Mouse (Mus musculus) left cerebral cortex, adult 11 months (tissue): ENCODE data around the gene Anp32a.
A peak's percentile ranks its signal among the peaks of the same experiment; 100 is the strongest.

Source experiments
- DNase-seq: peaks from one replicate; pipeline ENCODE4 v3.0.0; 2022; ENCODE audit warnings: low spot score

Anp32a gene

GRCm38 (mm10) chr9:62369172-62369571 is 28.1 kb downstream of the Anp32a start:
- DNase-seq: no peak

DNA sequence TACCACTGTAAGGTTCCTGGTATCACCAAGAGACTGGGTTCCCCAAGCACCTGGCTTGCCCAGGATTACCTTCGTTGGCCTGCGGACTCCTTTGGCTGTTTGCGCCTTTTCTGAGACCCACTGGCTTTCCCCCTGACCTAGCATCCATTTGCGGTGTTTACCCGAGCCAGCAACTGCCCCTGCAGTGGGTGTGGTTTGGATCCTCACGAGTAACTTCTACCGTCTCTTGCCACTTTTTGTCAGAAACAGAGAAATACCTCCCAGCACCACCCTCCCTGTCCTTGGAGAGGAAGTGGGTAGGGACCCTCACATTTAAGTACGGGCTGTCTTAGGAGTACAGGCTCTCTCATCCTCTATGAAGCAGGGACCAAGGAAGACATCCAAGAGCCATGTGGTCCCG is 29.1 kb downstream of the Anp32a start:
- no peak for DNase-seq

GRCm38 (mm10) chr9:62370648-62371280 is 29.7 kb downstream of the Anp32a start:
- no peak for DNase-seq

GRCm38 (mm10) chr9:62371745-62372555 is 30.9 kb downstream of the Anp32a start:
- DNase-seq: no peak

DNA sequence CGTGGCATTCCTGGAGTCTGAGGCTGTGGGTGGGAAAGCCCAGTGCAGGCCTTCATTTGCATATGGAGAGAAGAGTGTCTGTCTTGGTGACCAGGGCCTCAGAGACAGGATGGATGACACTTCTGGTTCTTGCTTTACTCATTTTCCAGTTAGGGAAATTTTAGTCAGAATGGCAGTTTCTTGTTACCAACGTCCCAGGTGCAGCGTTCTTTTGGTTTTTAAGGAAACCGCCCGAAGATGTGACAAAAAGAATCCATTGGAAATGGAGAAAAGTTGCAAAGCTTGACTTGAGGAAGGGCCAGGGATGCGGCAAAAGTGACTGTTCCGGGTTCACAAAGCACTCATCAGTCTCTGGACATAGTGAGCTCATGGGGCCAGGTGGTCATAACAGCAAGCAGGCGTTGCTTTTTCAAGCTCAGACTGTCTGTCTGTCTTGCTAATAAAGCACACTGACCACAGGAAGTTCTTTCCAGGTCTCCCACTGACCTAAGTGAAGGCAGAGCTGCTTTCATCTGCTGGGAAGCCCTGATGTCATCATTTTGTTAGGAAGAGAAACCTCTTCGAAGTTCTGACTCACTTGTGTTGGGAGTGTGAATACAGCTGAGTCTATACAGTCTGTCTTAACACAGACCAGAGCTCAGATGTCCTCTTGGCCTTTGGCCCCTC is 31.6 kb downstream of the Anp32a start:
- DNase-seq: no peak

DNA sequence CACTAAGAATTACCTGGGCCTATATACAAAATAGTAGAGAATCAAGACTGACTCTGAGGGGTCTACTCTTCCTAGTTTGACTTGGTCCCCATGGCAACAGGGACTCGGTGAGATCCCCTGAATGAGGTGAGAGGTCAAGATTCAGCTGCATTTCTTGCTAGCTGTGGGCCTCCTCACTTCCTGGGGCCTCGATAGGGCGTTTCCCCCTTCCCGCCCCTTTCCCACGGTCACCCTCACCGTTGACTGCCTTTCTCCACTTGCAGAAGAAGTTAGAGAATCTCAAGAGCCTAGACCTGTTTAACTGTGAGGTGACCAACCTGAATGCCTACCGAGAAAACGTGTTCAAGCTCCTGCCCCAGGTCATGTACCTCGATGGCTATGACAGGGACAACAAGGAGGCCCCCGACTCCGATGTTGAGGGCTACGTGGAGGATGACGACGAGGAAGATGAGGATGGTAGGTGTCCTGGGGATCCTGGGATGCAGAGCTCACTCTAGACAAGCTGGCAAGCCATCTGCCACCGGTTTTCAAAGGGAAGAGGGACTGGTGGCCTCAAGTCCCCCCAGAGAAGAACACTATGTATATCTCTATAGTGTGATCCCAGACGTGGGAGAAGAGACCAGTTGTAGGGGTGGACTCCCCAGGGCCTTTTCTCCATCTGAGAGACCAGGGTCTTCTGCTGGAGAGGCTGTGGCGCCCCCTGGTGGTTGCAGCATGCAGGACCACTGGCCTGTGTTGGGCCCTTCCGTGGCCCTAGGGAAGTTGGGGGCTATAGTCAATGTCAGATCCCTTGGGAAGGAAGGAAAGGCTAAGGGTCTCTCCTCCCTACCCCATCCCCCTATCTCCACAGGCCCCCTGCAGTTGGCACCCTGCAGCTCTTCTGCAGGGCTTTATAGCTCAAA is 32.4 kb downstream of the Anp32a start:
- DNase-seq: peak; percentile 56

DNA sequence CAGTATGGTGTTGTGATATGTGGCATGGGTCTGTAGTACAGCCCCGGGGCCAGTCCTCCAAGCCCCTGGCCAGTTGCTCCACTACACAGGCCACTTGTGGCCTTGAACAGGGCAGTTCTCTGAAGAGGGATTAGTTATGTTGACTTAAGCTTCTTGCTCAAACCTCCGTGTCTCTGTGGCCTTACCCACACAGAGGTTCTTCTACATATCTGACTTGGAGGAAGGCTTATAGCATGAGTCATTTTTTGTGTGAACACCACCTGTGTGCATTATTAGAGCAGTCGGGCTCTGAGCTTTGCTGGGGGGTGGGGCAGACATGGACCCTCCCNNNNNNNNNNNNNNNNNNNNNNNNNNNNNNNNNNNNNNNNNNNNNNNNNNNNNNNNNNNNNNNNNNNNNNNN is 33.2 kb downstream of the Anp32a start:
- no peak for DNase-seq

DNA sequence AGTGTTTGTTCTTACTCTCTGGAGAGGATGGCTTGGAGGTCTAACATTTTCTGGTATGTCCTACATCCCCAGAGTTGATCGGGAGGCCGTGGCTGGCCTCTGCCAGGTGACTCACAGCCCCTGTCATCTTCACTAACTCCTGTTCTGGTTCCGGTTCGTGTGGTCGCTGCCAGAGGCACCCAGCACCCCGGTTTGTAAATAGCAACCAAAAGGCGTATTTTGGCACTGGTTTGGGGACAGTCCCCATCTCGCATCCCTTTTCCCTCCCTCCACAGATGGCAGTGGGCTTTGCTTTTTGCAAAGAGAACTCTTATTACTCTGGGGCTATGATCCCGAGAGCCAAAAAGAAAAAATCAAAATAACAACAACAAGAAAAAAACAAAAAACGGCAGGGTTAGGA is 36.8 kb downstream of the Anp32a start:
- DNase-seq: no peak

GRCm38 (mm10) chr9:62380351-62380750 is 39.3 kb downstream of the Anp32a start:
- DNase-seq: no peak

DNA sequence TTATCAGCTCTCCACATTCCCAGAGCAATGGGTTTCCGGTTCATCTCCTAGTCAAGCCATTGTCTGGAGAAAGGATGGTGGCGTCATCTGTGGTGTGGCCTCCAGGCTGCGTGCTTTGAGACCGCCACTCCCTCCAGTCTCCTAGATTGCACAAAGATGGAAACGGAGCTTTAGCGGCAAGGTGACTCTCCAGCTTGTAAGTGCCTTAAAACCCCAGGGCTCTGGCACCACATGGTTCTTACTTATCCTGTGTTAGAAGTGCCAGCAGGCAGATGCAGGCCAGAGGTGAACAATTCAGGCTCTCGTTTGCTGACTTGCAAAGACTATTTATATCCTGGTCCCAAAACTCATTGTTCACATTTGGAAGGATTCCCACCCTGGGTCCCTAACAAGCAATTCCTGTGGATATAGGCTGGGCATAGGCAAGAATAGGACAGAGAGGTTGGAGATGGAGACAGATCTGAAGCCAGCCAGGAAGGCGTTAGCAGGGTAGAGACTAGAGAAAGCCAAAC is 40.4 kb downstream of the Anp32a start:
- DNase-seq: no peak

GRCm38 (mm10) chr9:62382519-62383084 is 41.5 kb downstream of the Anp32a start:
- no peak for DNase-seq

GRCm38 (mm10) chr9:62385062-62385461 is 44.0 kb downstream of the Anp32a start:
- DNase-seq: no peak

- no peak for DNase-seq
Observed at GRCm38 (mm10) chr9:62385727-62386518, 44.8 kb downstream of the Anp32a start.

DNA sequence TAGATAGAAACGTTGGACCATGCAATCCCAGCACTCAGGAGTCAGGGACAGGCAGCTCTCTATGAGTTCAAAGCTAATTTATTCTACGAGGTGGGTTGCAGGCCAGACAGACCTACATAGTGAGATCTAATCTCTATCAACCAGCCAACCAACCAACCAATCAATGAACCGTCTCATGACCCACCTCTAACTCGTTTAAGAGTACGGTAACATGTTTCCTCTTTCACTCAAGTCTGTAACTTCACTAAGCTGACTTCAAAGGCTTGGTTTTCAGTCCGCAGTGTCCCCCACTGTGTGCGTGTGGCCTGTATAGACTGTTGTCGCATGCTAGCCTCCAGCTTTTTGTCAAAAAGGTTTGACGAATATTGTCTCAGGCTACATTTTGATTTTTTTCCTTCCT is 48.6 kb downstream of the Anp32a start:
- no peak for DNase-seq

DNA sequence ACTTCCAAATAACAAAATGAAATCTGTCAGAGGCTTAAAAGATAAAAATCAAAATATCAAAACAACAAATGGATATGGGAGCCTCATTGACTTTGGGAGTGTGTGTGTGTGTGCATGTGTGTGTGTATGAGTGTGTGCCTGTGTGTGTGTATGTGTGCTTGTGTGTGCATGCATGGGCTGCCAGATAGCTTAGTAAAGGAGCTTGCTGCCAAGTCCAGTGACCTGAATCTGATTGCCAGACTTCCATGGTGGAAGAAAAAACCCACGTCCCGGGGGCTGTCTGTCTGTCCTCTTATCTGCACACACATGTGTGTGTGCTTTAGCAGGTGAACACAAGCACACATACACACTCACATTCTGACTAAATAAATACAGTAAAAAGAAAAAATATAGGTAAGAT is 52.4 kb downstream of the Anp32a start:
- no peak for DNase-seq

DNA sequence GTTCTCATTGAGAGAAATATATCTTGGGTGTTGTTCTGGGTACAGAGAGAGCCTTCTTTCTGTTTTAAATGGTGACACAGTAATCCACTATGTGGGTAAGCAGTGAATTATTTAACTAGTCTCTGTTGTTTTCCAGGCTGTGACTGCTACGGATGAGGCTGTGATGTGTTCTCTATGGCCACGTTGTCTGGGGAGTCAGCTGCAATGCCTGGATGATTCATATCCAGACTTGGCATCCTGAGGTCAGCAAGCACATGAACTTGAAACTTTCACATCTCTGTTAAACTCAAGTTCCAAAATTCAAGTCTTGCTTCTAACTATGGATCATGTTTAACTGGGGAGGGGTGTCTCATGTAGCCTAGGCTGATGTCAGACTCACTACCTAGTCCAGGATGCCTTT is 53.1 kb downstream of the Anp32a start:
- no peak for DNase-seq

- DNase-seq: no peak
Observed at GRCm38 (mm10) chr9:62400531-62401170, 59.6 kb downstream of the Anp32a start.

DNA sequence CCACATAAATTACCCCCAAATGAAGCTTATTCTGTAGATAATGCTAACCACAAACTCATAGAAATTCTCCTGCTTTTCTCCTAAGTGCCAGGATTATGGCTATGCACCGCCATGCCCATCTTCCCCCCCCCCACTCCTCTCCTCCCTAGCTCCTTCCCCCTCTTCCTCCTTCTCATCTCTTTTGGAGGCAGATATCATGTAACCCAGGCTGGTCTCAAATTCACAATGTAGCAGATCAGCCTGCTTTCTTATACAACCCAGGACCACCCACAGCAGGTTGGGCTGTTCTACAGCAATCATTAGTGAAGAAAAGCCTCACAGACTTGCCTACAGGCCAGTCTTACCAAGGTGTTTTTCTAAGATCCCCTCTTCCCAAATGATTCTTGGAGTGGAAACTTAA is 60.5 kb downstream of the Anp32a start:
- no peak for DNase-seq

- DNase-seq: no peak
Observed at GRCm38 (mm10) chr9:62406423-62407013, 65.4 kb downstream of the Anp32a start.
